Mouse (Mus musculus) T-helper 1 cell (primary cell): ENCODE measurements around the gene Espnl.

Experiments used
- in situ Hi-C: fragments of 300-600 bp; cut with MboI, MseI; formaldehyde crosslinking; loops from one replicate; pipeline ENCODE4 v1.15.1; 2025; ENCODE audit warnings: high pct_unique_total_duplicates

Espnl gene

DNA sequence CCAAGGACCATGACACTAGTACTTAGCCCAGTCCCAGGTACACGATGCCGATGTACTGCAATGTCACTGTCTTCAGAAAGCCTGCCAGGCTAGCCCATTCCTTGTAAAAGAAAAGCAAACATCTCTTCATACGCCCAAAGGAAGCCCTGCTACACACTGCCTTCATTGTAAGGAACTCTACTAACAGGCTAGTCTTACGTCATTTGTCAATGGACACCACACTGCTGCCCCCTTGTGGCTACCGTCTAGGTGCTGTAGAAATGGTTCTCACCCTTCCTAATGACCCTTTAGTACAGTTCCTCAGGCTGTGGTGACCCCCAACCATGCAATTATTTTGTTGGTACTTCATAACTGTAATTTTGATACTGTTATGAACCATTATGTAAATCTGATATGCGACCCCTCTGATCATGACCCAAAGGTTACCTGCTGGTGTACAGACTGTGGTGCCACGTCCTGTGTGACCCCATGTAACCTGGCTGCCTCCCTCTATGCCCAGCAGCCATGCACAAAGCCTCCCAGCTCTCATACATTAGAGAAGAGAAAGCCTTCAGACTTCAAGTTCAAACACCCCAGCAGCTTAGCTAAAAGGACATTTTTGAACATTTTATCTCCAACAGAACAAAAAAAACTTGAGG, 58.7 kb downstream of the Espnl start:
- in situ Hi-C loops = no loop called here

DNA sequence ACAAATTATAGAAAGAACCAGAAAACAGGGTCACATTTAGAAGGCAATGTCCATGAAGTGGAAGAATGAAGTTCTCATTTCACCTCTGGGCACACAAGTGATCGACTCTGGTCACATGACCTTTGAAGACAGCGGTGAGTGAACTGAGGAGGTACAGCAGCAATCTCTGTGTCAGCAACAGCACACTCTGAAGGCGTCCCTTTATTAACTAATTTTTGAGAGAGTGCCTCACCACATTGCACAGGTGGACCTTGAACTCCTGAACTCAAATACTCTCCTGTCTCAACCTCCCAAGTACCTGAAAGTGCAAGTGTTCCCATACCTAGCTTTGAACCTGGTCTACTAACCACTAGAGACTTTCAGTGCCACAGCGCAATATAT, 59.2 kb downstream of the Espnl start:
- in situ Hi-C loops = no loop called here

DNA sequence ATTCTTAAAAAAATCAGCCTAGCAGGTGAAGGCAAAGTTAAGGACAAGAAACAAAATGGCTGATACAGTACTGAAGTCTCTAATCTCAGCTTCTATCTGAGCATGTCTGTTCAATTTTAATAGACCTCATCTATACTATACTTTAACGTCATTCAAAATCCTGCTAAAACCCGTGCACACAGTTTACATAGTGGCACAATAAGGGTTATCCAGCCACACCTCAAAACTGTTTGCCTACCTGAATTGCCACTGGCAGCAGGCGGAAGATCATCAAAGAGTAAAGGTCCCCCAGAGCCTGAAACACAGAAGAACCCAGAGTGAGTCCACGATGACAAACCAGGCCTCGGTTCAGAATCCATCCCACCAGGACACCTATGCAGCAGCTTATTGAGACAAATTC, 68.5 kb downstream of the Espnl start:
- in situ Hi-C loops = no loop called here

DNA sequence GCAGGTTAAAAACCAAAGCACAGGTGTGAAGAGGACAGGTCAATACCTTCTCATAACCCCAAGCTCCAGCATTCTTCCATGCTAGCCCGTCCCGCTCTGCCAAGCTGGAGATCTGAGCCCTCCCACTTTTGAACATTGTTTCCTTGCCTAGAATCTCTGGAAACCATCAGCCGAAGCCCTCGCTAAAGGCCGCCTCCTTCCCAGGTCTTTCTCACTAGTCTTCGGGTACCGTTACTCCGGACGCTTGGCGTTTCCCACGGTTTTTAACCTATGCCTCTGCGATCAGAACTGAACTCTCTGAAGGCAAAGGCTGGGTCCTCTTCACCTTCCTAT, 76.0 kb downstream of the Espnl start:
- in situ Hi-C loops = no loop called here
